Mouse (Mus musculus) gonadal fat pad, adult 2 months (tissue): Measurements from ENCODE around the gene 4931428L18Rik. TPM values are rescaled to one million over a fixed set of nuclear protein-coding genes. Genes with fewer than 3 reads are reported as not detected.

Source experiments
- DNase-seq: peaks from one replicate; pipeline ENCODE4 v3.0.0-alpha.2; 2012; ENCODE audit warnings: low read depth
- polyA plus RNA-seq: library from polyadenylated mRNA; depleted of rRNA; stranded (reverse); fragments of >200 nt; gene quantifications from 2 replicates; pipeline ENCODE4 v1.2.3, GENCODE M21; 2012; rRNA removed

Gene 4931428L18Rik
- 0.93 and 1.3 TPM in 2 replicates for polyA plus RNA-seq

GRCm38 (mm10) chr1:31222564-31222963 is at the start of gene 4931428L18Rik, which contains the start of gene Pih1d3:
TSS of gene 4931428L18Rik (minus strand) at chr1:31222684.
TSS of gene Pih1d3 (plus strand) at chr1:31222838.
- no peak for DNase-seq

- DNase-seq: no peak
Observed at GRCm38 (mm10) chr1:31260218-31260923, 37.9 kb upstream of the 4931428L18Rik start.

DNA sequence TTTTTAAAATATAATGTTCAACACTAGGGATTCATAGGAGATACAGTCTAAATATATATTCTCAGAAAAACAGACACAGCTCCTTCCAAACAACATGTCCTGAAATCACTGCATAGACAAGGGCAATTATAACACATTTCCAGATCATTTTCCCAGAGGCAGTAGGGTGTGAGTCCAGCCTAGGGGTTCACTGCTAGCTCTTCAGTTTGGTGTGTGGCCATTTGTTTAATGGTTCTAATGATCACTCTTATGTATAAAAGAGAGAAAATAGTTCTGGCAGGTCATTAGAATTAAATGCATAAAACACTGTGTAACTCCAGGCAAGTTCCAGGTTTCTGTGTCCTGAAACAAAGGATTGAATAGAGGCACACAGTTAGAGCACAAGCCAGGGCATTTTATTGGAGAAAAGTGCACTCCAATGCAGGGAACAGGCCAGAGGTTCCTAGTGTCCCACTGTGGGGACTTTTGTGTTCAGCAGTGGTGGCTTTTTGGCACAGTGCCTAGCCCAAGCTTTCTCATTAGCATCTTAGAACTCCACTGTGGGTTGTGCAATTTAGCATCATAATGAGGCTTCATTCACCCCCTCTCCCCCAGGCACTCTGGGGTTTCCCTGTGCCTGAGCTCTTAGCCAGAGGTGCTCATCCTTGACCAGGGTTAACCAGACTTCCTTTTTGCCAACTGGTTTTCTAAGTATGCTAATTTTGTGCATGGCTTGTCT is 11.0 kb upstream of the 4931428L18Rik start:
- DNase-seq: no peak

DNA sequence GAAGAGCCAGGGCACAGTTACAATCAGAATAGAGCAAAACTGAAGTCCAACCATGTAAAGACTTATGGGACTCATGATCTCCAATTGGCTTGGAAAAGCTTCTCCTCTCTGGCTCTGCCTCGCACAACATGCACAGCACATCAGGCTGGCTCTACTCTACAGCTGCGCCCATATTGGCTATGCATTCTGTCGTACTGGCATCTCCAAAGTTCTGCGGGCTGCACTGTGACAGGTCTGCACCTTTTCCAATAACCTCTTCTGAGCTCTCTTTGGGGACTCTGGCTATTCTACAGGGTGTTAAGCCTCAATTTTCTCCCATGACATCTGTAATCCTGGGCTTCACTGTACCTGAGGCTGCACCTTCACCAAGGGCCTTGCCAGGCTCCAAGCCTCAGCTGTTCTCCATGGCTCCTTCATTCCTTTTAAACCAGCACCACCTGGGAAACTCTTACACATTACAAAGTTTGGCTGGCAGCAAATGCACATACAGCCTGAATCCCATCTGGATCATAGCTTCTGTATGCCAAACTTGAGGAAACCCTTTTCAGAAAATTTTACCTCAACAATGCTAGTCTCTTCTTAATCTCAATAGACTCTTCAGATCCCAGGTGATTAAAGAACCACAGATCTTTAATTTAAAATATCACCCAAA is 1.8 kb downstream of the 4931428L18Rik start:
- no peak for DNase-seq

GRCm38 (mm10) chr1:31214831-31215230 is 7.7 kb downstream of the 4931428L18Rik start:
- DNase-seq: no peak

GRCm38 (mm10) chr1:31210144-31210543 is 12.3 kb downstream of the 4931428L18Rik start:
- no peak for DNase-seq

DNA sequence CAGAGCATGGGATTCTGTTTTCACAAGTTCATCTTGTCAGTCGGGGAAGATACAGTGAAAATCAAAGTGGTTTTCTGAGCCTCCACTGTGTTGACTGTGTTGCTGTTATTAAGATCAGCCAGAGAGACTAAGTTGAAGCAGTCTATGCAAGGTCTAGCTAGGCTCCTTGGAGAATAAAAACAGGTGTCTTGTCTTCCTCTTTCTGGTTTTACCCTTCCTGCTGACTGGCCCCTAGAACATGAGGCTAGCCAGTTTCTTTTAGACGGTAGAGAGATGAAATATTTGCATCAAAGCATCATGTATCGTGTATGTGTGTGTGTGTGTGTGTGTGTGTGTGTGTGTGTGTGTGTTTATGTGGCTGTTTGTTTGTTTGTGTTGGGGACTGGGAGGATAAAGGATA is 16.7 kb downstream of the 4931428L18Rik start:
- no peak for DNase-seq

- DNase-seq: no peak
Observed at GRCm38 (mm10) chr1:31205346-31205745, 17.1 kb downstream of the 4931428L18Rik start.

DNA sequence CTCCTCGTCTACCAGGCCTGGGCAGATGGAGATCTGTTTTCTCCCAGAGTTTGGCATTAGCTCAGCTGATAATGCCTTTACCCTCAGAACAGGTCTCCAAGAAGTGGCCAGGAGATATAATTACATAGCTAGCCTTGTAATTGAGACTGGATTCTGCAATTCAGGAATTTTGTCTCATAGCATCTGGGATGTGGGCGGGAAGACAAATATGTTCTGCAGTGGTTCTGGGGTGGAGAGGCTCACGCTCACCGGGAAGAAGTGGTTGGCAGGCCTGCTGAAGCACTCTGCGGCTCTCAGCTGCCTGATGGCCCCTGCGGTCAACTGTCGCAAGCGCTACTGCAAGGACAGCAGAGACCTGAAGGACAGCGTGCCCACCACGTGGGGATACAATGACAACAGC is 18.7 kb downstream of the 4931428L18Rik start:
- no peak for DNase-seq

- DNase-seq: no peak
Observed at GRCm38 (mm10) chr1:31196959-31197358, 25.5 kb downstream of the 4931428L18Rik start.

DNA sequence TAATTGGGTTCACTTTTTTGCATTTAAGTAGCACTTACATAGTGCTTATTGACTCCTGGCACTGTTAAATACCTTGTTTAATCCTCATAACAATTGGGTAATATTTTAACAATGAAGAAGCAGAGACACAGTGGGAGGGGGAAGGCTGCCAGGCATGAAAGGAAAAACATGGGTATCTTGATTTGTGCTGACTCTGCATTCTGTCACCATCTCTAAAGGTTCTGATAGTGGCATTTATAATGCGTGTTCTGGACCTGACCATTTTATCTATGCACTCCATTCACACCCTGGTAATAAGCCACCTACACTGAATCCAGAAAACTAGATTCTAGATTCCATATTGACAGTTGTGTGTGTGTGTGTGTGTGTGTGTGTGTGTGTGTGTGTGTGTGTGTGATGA is 26.9 kb downstream of the 4931428L18Rik start:
- no peak for DNase-seq

- DNase-seq: no peak
Observed at GRCm38 (mm10) chr1:31190237-31190866, 32.1 kb downstream of the 4931428L18Rik start.

GRCm38 (mm10) chr1:31178264-31178663 is 44.2 kb downstream of the 4931428L18Rik start:
- DNase-seq: no peak

- no peak for DNase-seq
Observed at GRCm38 (mm10) chr1:31176101-31176500, 46.4 kb downstream of the 4931428L18Rik start, which contains the start of gene Lgsn. TSS of gene Lgsn (plus strand) at chr1:31176401.

DNA sequence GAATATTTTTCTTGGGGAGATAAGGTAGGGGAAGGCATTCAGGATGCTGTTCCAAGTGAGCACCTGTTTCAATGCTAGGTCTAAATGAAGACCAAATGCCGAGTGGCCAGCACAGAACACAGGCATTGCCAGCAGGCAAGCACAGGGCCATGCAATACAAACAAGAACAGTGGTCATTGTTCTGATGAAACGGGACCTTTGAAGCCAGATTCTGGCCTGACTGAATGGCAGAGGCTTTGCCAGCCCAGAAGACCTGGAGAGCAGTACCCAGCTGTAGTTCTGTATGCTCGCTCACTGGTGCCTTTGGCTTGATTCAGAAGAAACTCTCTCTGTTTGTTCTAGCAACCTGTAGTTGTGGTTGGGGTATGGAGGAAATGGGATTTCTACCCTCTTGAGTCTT is 47.1 kb downstream of the 4931428L18Rik start:
- DNase-seq: no peak

GRCm38 (mm10) chr1:31165326-31166121 is 57.0 kb downstream of the 4931428L18Rik start:
- DNase-seq: no peak

- DNase-seq: no peak
Observed at GRCm38 (mm10) chr1:31164527-31165189, 57.8 kb downstream of the 4931428L18Rik start.

DNA sequence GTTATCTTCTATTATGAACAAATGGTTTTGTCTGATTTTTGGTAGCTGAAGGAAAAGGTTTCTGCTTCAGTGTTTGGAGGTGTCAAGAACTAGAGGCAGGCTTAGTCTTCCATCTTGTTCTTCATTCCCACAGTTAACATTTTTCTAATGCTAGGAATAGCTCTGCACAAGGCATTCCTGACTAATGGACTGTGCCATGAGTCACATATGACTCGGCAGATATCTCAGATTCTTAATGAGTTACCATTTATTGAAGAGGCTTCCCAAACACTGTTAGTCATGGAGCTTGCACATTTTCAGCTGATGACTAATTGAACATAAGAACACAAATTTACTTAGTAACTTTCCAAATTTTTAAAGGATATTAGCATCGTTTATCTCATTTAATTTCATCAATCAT is 65.6 kb downstream of the 4931428L18Rik start:
- no peak for DNase-seq

- DNase-seq: no peak
Observed at GRCm38 (mm10) chr1:31156185-31156584, 66.3 kb downstream of the 4931428L18Rik start.

GRCm38 (mm10) chr1:31153793-31154349 is 68.6 kb downstream of the 4931428L18Rik start:
- no peak for DNase-seq
